Mouse (Mus musculus) testis, adult 2 months (tissue): ENCODE measurements around the gene Gfra1. TPM values are rescaled to one million over a fixed set of nuclear protein-coding genes. Genes with fewer than 3 reads are reported as not detected.

ENCODE experiments used
- H3K27ac ChIP-seq: fragments of 200-500 bp; 2 replicates; pipeline ENCODE4 v1.5.1; 2012; ENCODE audit warnings: low read depth, low read length; ENCODE audit not compliant: control insufficient read depth, insufficient read depth
- H3K27me3 ChIP-seq: fragments of 200-500 bp; 2 replicates; pipeline ENCODE4 v1.6.1; 2012; ENCODE audit warnings: mild to moderate bottlenecking, low read length, moderate library complexity; ENCODE audit not compliant: control insufficient read depth, insufficient read depth
- H3K36me3 ChIP-seq: fragments of 200-500 bp; 2 replicates; pipeline ENCODE4 v1.6.1; 2012; ENCODE audit warnings: mild to moderate bottlenecking, low read length; ENCODE audit not compliant: control insufficient read depth, insufficient read depth
- H3K4me1 ChIP-seq: fragments of 200-500 bp; 2 replicates; pipeline ENCODE4 v1.6.1; 2012; ENCODE audit warnings: low read length; ENCODE audit not compliant: control insufficient read depth, insufficient read depth
- H3K4me3 ChIP-seq: fragments of 200-500 bp; 2 replicates; pipeline ENCODE4 v1.5.1; 2012; ENCODE audit warnings: low read depth, mild to moderate bottlenecking, low read length, moderate library complexity, mixed read lengths; ENCODE audit not compliant: control insufficient read depth
- CTCF ChIP-seq: fragments of 200-500 bp; IDR thresholded peaks from 2 replicates; pipeline ENCODE4 v1.5.1; 2012; ENCODE audit warnings: low read depth, mild to moderate bottlenecking, inconsistent platforms, low read length, moderate library complexity; ENCODE audit not compliant: control insufficient read depth, insufficient read depth, insufficient replicate concordance
- POLR2A ChIP-seq: fragments of 200-500 bp; IDR thresholded peaks from 2 replicates; pipeline ENCODE4 v1.6.1; 2012; ENCODE audit warnings: low read depth, mild to moderate bottlenecking, inconsistent platforms, low read length, moderate library complexity; ENCODE audit not compliant: control insufficient read depth
- polyA plus RNA-seq: library from polyadenylated mRNA; depleted of rRNA; stranded (reverse); fragments of >200 nt; gene quantifications from 2 replicates; pipeline ENCODE4 v1.2.3, GENCODE M21; 2012

The Gfra1 gene
- polyA plus RNA-seq, 1 experiment: 1.2 TPM

DNA sequence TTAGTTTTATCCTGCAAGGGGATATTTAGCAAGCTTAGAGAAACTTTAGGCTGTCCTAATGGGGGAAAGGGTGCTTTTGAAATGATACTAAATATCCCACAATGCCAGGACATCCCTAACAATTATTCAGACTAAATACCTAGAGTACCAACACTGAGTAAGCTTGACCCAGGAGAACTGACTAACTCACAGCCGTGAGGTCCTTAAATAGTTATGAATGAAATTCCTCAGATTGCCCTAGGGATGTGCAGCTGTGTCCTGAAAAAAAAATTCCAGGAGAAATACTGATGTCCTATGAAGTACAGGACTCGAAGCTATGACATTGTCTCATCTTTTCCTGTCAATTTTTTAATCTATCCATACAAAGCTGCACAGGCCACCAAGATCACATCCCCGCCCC, 201.5 kb downstream of the Gfra1 start:
- Histone ChIP-seq H3K27me3 (no peaks in the 10 kb centered on the region), H3K4me1 (no peaks in the 10 kb centered on the region), H3K36me3 (no peaks in the 10 kb centered on the region), H3K27ac (no peak overlapping the region), H3K4me3 (no peak overlapping the region)
- TF ChIP-seq POLR2A (no peak), CTCF (no peak)

DNA sequence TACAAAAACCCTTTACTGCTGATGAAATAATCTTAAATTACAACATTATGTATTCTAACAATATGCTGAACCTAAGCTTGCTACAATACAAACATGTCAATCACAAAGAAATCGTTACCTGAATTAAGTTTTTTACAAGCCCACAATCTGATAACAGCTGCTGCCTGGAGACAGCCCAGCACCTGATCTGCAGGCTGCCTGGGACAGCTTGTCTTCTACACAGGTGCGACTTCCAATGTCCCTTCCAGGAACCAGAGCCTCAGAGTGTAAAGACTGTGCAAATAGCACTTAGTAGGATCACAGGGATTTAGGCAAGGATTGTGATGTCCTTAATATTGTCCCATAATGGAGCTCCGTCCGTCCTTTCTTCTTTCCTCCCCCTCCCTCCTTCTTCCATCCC, 204.0 kb downstream of the Gfra1 start:
- Histone ChIP-seq H3K27me3 (no peaks in the 10 kb centered on the region), H3K4me3 (no peak overlapping the region), H3K4me1 (no peaks in the 10 kb centered on the region), H3K36me3 (no peaks in the 10 kb centered on the region), H3K27ac (no peak overlapping the region)
- TF ChIP-seq CTCF (no peak), POLR2A (no peak)

DNA sequence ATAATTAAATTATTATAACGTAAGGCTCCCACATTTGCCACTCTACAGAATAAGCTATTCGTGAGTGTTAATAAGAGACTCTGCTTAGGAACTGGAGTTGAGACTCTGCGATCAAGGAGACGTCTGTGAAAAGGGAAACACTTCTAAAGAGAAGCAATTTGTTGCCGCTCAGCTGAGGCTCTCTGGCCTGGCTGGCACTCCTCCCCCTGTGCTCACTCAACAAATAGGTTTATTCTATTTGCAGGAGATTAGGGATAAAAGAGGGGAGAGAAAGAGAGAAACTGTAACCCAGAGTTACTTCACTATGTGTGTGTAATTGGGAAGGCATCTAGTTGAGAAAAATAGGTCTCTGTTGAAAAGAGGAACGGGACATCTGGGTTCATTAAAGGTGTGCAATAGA, 204.6 kb downstream of the Gfra1 start:
- Histone ChIP-seq H3K27me3 (no peaks in the 10 kb centered on the region), H3K27ac (no peak overlapping the region), H3K4me1 (no peaks in the 10 kb centered on the region), H3K4me3 (no peak overlapping the region), H3K36me3 (no peaks in the 10 kb centered on the region)
- no peak for TF ChIP-seq CTCF
- no peak for TF ChIP-seq POLR2A

DNA sequence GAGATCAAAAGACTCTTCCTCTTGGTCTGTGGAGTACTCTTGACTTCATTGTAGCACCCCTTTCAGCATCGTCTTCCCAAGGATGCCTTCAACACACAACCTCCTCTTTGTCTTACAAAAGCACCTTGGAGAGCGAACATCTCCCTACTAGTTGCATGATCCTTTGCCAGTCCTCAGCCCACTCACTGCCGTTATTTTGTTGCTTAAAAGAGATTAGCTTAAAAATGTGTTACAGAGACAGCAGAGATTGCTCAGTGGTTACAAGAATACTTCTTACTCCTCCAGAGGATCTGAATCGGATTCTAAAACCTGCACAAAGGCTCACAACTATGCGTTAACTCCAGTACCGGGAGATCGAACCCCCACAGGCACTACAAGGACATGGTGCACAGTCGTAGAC, 205.5 kb downstream of the Gfra1 start:
- no peaks in the 10 kb centered on the region for H3K36me3 ChIP-seq
- H3K4me3 ChIP-seq: no peak overlapping the region
- no peaks in the 10 kb centered on the region for H3K27me3 ChIP-seq
- no peak overlapping the region for H3K27ac ChIP-seq
- no peak for TF ChIP-seq CTCF
- TF ChIP-seq POLR2A: no peak
- no peaks in the 10 kb centered on the region for H3K4me1 ChIP-seq

GRCm38 (mm10) chr19:58244148-58244547, 211.6 kb downstream of the Gfra1 start:
- Histone ChIP-seq H3K4me3 (no peak overlapping the region), H3K27ac (no peak overlapping the region), H3K4me1 (peaks cover 3% of the 10 kb centered on the region; the same call in 1 of the 2 replicates), H3K27me3 (no peaks in the 10 kb centered on the region), H3K36me3 (no peaks in the 10 kb centered on the region)
- TF ChIP-seq CTCF (no peak), POLR2A (no peak)

GRCm38 (mm10) chr19:58243604-58244003, 212.1 kb downstream of the Gfra1 start:
- TF ChIP-seq POLR2A (no peak), CTCF (no peak)
- Histone ChIP-seq H3K4me3 (no peak overlapping the region), H3K27me3 (no peaks in the 10 kb centered on the region), H3K36me3 (no peaks in the 10 kb centered on the region), H3K4me1 (peaks cover 3% of the 10 kb centered on the region; the same call in 1 of the 2 replicates), H3K27ac (no peak overlapping the region)

DNA sequence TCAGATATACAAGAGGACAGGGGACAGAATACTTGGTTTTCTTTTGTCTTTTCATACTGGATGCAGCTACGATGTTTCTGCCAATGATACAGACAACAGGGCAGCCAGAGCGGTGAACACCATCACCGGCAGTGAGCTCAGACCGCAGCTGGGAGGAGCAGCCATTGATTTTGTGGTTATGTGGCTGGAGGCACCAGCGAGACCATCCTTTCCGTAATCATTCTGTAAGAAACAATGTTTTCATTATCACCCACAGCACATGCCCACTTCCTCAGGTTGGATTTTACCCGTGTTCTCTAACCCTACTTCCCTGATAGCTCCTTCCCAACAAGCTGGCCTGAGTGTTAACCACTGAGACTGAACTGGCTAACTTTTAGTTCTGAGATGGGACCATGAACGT, 217.4 kb downstream of the Gfra1 start:
- Histone ChIP-seq H3K27ac (no peak overlapping the region), H3K4me3 (no peak overlapping the region), H3K27me3 (no peaks in the 10 kb centered on the region), H3K36me3 (no peaks in the 10 kb centered on the region), H3K4me1 (peaks cover 3% of the 10 kb centered on the region; the same call in 1 of the 2 replicates)
- TF ChIP-seq CTCF: no peak
- no peak for TF ChIP-seq POLR2A

GRCm38 (mm10) chr19:58227725-58228124, 228.0 kb downstream of the Gfra1 start:
- H3K27me3 ChIP-seq: no peaks in the 10 kb centered on the region

More at GRCm38 (mm10) chr19:58227725-58228124, 228.0 kb downstream of the Gfra1 start:
- Histone ChIP-seq H3K4me1 (peaks cover 2% of the 10 kb centered on the region; the same call in 1 of the 2 replicates), H3K36me3 (no peaks in the 10 kb centered on the region), H3K4me3 (no peak overlapping the region), H3K27ac (no peak overlapping the region)
- TF ChIP-seq CTCF: no peak
- no peak for TF ChIP-seq POLR2A
